Mouse (Mus musculus): ENCODE measurements around the gene Lrfn2. TPM values are rescaled to one million over a fixed set of nuclear protein-coding genes. Genes with fewer than 3 reads are reported as not detected.
A peak's percentile ranks its signal among the peaks of the same experiment; 100 is the strongest.

The Lrfn2 gene
- 11.1 and 11.8 TPM in 2 replicates for polyA plus RNA-seq (2012; rRNA removed)

GRCm38 (mm10) chr17:48931621-48932405, at the start of gene Lrfn2:
Gene Lrfn2, plus strand, starts transcription at chr17:48932379.
- DNase-seq (ENCODE audit: extremely low spot score in 1 of 2, low spot score in 1 of 2): peak; percentile 53 to 88

- peak; percentile 90 to 92 for DNase-seq (ENCODE audit: extremely low spot score in 1 of 2, low spot score in 1 of 2)
Observed at GRCm38 (mm10) chr17:48887472-48888385, 44.5 kb upstream of the Lrfn2 start.

GRCm38 (mm10) chr17:48905286-48906040, 26.7 kb upstream of the Lrfn2 start:
- no peak for DNase-seq (ENCODE audit: extremely low spot score in 1 of 2, low spot score in 1 of 2)

- no peak for DNase-seq (ENCODE audit: extremely low spot score in 1 of 2, low spot score in 1 of 2)
Observed at GRCm38 (mm10) chr17:48913437-48913836, 18.7 kb upstream of the Lrfn2 start.

- no peak for DNase-seq (ENCODE audit: extremely low spot score in 1 of 2, low spot score in 1 of 2)
Observed at GRCm38 (mm10) chr17:48917411-48917810, 14.8 kb upstream of the Lrfn2 start.

GRCm38 (mm10) chr17:48918458-48918857, 13.7 kb upstream of the Lrfn2 start:
- no peak for DNase-seq (ENCODE audit: extremely low spot score in 1 of 2, low spot score in 1 of 2)

GRCm38 (mm10) chr17:48922905-48923304, 9.3 kb upstream of the Lrfn2 start:
- DNase-seq (ENCODE audit: extremely low spot score in 1 of 2, low spot score in 1 of 2): peak in 1 of 2 experiments; percentile 67

GRCm38 (mm10) chr17:48925426-48925825, 6.8 kb upstream of the Lrfn2 start:
- DNase-seq (ENCODE audit: extremely low spot score in 1 of 2, low spot score in 1 of 2): no peak

- DNase-seq (ENCODE audit: extremely low spot score in 1 of 2, low spot score in 1 of 2): no peak
Observed at GRCm38 (mm10) chr17:48930994-48931393, 1.2 kb upstream of the Lrfn2 start.

GRCm38 (mm10) chr17:48932406-48932906, 277 bp downstream of the Lrfn2 start:
- DNase-seq (ENCODE audit: extremely low spot score in 1 of 2, low spot score in 1 of 2): peak in 1 of 2 experiments; percentile 51

GRCm38 (mm10) chr17:48932916-48933315, 737 bp downstream of the Lrfn2 start:
- DNase-seq (ENCODE audit: extremely low spot score in 1 of 2, low spot score in 1 of 2): no peak

- no peak for DNase-seq (ENCODE audit: extremely low spot score in 1 of 2, low spot score in 1 of 2)
Observed at GRCm38 (mm10) chr17:48935201-48935600, 3.0 kb downstream of the Lrfn2 start.

GRCm38 (mm10) chr17:48936445-48937141, 4.4 kb downstream of the Lrfn2 start:
- peak in 1 of 2 experiments; percentile 63 for DNase-seq (ENCODE audit: extremely low spot score in 1 of 2, low spot score in 1 of 2)

GRCm38 (mm10) chr17:48938711-48939220, 6.6 kb downstream of the Lrfn2 start:
- no peak for DNase-seq (ENCODE audit: extremely low spot score in 1 of 2, low spot score in 1 of 2)

GRCm38 (mm10) chr17:48946315-48946714, 14.1 kb downstream of the Lrfn2 start:
- no peak for DNase-seq (ENCODE audit: extremely low spot score in 1 of 2, low spot score in 1 of 2)

- no peak for DNase-seq (ENCODE audit: extremely low spot score in 1 of 2, low spot score in 1 of 2)
Observed at GRCm38 (mm10) chr17:48946765-48947164, 14.6 kb downstream of the Lrfn2 start.

- no peak for DNase-seq (ENCODE audit: extremely low spot score in 1 of 2, low spot score in 1 of 2)
Observed at GRCm38 (mm10) chr17:48951250-48951649, 19.1 kb downstream of the Lrfn2 start.

- peak in 1 of 2 experiments; percentile 30 for DNase-seq (ENCODE audit: extremely low spot score in 1 of 2, low spot score in 1 of 2)
Observed at GRCm38 (mm10) chr17:48956033-48956631, 24.0 kb downstream of the Lrfn2 start.

- no peak for DNase-seq (ENCODE audit: extremely low spot score in 1 of 2, low spot score in 1 of 2)
Observed at GRCm38 (mm10) chr17:48960161-48960698, 28.1 kb downstream of the Lrfn2 start.

All from frontal cortex, adult 2 months (tissue).